Mouse (Mus musculus) liver, postnatal 0 days (tissue): Measurements from ENCODE around the gene Rfx4.

Experiments used
- CTCF ChIP-seq: sonication (generic); IDR thresholded peaks from 2 replicates; pipeline ENCODE4 v1.5.1; 2016; ENCODE audit warnings: antibody characterized with exemption, low read depth
- EP300 ChIP-seq: IDR thresholded peaks from 2 replicates; pipeline ENCODE4 v1.6.1; 2016; ENCODE audit warnings: antibody characterized with exemption, low read depth, mild to moderate bottlenecking

GRCm38 (mm10) chr10:84895810-84896358, 140.0 kb downstream of the Rfx4 start:
- TF ChIP-seq EP300 (no peak), CTCF (no peak)
